Mouse (Mus musculus) liver, embryonic 11.5 days (tissue): ENCODE measurements around the gene Rasl11b. TPM values are rescaled to one million over a fixed set of nuclear protein-coding genes. Genes with fewer than 3 reads are reported as not detected.

Experiments used
- ATAC-seq: fragments of 200-750 bp; cut with Nextera tagmentation; replicated peaks from 2 replicates; pipeline ENCODE4 v1.8.0; 2017; ENCODE audit warnings: moderate number of reproducible peaks, mild to moderate bottlenecking, moderate TSS enrichment, moderate library complexity; ENCODE audit not compliant: low FRiP score
- DNase-seq: peaks from one replicate; pipeline ENCODE4 v3.0.0-alpha.2; 2017; ENCODE audit warnings: low spot score
- H3K27ac ChIP-seq: fragments of 300-500 bp; sonication (generic); 2 replicates; pipeline ENCODE4 v1.5.1; 2014; ENCODE audit warnings: mild to moderate bottlenecking, low read depth, low read length, control low read depth
- H3K27me3 ChIP-seq: fragments of 300-500 bp; sonication (generic); replicated peaks from 2 replicates; pipeline ENCODE4 v1.6.1; 2014; ENCODE audit warnings: low read length, mixed read lengths; ENCODE audit not compliant: control insufficient read depth, insufficient read depth
- H3K36me3 ChIP-seq: fragments of 300-500 bp; sonication (generic); 2 replicates; pipeline ENCODE4 v1.6.1; 2014; ENCODE audit warnings: mild to moderate bottlenecking, low read length, moderate library complexity, mixed read lengths; ENCODE audit not compliant: control insufficient read depth, insufficient read depth
- H3K4me1 ChIP-seq: fragments of 300-500 bp; sonication (generic); replicated peaks from 2 replicates; pipeline ENCODE4 v1.6.1; 2014; ENCODE audit warnings: low read length, mixed read lengths; ENCODE audit not compliant: control insufficient read depth, insufficient read depth
- H3K4me2 ChIP-seq: fragments of 300-500 bp; sonication (generic); 2 replicates; pipeline ENCODE4 v1.6.1; 2014; ENCODE audit warnings: mild to moderate bottlenecking, control low read depth, moderate library complexity
- H3K4me3 ChIP-seq: fragments of 300-500 bp; sonication (generic); 2 replicates; pipeline ENCODE4 v1.5.1; 2014; ENCODE audit warnings: low read depth, low read length, control low read depth
- H3K9ac ChIP-seq: fragments of 300-500 bp; sonication (generic); 2 replicates; pipeline ENCODE4 v1.6.1; 2014; ENCODE audit warnings: low read depth, low read length, control low read depth
- H3K9me3 ChIP-seq: fragments of 300-500 bp; sonication (generic); 2 replicates; pipeline ENCODE4 v1.6.1; 2016; ENCODE audit warnings: low read length, inconsistent platforms, mixed read lengths; ENCODE audit not compliant: control insufficient read depth
- WGBS: fragments of 180-500 bp; shearing (Covaris S2); extraction: QIAGEN DNeasy Blood & Tissue Kit; methylation state at CpG from one replicate; pipeline ENCODE4 v1.1.7; 2014; 5-methylcytosine and 5-hydroxymethylcytosine counted together
- polyA plus RNA-seq: library from polyadenylated mRNA; unstranded; fragments of >200 nt; fragmentation: Nextera tagmentation; extraction: Ambion mirVana; gene quantifications from 2 replicates; pipeline ENCODE4 v1.2.1, GENCODE M21; 2014

Rasl11b gene
- polyA plus RNA-seq, 1 experiment from 2014 or later: 14.7 TPM

DNA sequence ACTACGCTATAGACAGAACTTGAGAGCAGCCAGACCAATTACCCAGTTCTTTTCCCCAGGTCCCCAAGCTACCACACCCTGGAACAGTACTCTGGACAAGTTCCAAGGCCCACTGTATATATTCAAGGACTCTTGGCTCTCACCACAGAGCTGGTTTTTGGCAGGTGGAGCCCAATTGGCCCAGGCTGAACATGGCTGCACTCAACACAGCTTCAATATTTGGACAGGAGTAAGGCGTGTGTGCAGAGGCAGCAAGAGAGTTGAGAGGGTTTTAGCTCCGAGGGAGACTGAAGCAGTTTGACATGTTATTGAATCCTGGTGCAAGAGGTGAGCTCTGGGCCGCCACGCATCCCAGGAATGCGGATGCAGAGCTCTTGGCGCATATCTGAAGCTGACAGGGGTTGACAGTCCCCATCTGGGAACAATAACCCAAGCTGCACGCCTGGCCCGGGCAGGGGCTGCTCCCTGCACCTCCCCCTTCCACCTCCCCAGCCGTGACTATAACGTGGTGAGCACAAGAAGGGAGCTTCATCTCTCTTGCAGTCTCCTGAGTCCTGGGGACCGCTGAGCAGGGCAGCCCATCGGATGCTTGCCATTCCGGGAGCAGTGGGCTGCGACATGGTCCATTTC lies 33.7 kb upstream of the Rasl11b start:
- H3K9ac ChIP-seq: no peak overlapping the region

DNA sequence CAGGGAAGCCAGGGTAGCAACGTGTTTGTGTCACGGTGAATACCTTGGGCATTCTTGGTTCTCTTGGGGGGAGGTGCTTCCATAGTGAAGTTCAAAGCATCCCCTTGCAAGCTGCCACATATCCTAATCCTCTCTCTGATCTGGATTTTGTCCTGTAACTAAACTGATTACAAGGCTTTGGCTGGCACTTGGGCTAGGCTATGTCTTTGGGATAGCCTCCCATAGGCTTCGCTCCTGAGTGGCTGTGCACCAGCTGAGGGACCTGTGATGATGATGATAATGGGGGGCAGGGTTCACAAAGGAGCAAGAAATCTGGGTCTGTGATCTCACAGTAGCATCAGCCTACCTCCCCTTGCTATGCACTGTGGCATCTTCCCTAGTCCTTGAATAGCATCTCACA lies 33.1 kb upstream of the Rasl11b start:
- H3K27me3 ChIP-seq: no peaks in the 10 kb centered on the region
- 54% methylated on average over 3 of the region's 3 CpGs for whole genome bisulfite sequencing
- H3K4me2 ChIP-seq: no peak overlapping the region
- no peak overlapping the region for H3K4me3 ChIP-seq
- no peaks in the 10 kb centered on the region; the same call in none of the 2 replicates for H3K4me1 ChIP-seq
- H3K9me3 ChIP-seq: no peaks in the 10 kb centered on the region
- H3K27ac ChIP-seq: no peak overlapping the region
- H3K36me3 ChIP-seq: no peaks in the 10 kb centered on the region
- H3K9ac ChIP-seq: no peak overlapping the region
- ATAC-seq (no peak), DNase-seq (no peak)

More for the DNA sequence above, 33.7 kb upstream of the Rasl11b start:
- Histone ChIP-seq H3K27me3 (no peaks in the 10 kb centered on the region), H3K4me3 (no peak overlapping the region), H3K9me3 (no peaks in the 10 kb centered on the region), H3K36me3 (no peaks in the 10 kb centered on the region), H3K4me1 (no peaks in the 10 kb centered on the region; the same call in none of the 2 replicates), H3K27ac (no peak overlapping the region), H3K4me2 (no peak overlapping the region)
- 42% methylated on average over 15 of the region's 15 CpGs for WGBS
- ATAC-seq (no peak), DNase-seq (peak; percentile 49)

DNA sequence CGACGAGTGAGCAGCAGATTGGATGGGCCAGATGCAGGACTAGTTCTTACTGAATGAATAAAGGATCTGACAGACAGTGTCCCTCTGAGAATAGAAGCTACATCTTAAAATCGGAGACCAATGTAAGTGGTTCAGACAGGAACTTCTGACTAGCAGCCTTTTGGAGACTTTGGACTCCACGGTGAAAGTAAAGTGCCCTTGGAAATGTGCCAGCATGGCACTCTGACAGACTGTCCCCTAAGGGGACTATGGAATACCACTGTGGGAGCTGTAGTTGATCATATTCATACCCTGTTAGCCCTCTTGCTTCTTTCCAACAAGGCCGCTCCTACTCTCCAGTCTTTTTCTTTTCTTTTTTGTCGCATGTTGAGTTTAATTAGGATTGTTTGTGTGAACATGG lies 31.9 kb upstream of the Rasl11b start:
- H3K4me2 ChIP-seq: no peak overlapping the region
- no peaks in the 10 kb centered on the region for H3K27me3 ChIP-seq
- ATAC-seq: no peak
- no peaks in the 10 kb centered on the region for H3K9me3 ChIP-seq
- WGBS: 88% methylated on average over 6 of the region's 6 CpGs
- H3K4me1 ChIP-seq: no peaks in the 10 kb centered on the region; the same call in none of the 2 replicates
- no peak overlapping the region for H3K9ac ChIP-seq
- H3K27ac ChIP-seq: no peak overlapping the region
- H3K36me3 ChIP-seq: no peaks in the 10 kb centered on the region
- no peak for DNase-seq
- H3K4me3 ChIP-seq: no peak overlapping the region

DNA sequence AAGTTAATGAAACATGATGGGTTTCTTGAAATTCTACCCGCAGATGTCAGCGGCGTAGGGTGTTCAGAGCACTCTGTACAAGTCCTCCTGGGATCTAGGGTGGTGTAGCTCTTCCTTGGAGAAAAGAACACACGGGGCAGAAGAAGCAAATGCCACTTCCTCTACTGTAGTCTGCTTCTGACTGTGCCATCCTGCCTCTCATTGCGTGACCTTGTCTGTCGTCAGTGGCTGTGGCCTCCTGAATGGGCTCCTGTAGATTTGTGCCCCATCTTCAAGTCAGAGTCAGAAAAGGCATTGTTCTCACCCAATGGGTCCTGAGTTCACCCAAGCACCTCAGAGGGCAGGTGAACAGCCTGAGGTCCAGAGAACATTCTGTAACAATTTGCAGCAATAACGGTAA lies 30.5 kb upstream of the Rasl11b start:
- no peak overlapping the region for H3K9ac ChIP-seq

DNA sequence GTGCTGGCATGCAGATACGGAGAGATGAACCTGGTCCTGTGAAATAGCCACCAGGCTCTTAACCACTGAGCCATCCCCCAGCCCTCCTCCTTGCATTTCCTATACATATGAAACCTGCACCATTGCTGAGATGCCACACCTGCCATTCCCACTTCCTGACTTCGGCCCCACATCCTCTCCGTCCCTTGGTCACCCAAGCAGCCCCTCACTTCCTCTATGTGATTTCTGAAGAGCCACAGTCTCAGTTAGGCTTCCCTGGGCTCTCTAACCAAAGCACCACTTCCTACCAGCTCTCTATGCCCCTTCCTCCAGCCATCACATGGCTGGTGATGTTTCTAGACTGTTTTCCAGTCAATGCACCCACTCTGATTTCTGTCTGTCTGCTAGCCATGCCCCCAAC lies 28.4 kb upstream of the Rasl11b start:
- DNase-seq: no peak

More for the DNA sequence above, 30.5 kb upstream of the Rasl11b start:
- Histone ChIP-seq H3K4me1 (no peaks in the 10 kb centered on the region; the same call in none of the 2 replicates), H3K9me3 (no peaks in the 10 kb centered on the region), H3K4me3 (no peak overlapping the region), H3K27me3 (no peaks in the 10 kb centered on the region), H3K36me3 (no peaks in the 10 kb centered on the region), H3K27ac (no peak overlapping the region), H3K4me2 (no peak overlapping the region)
- no peak for ATAC-seq
- DNase-seq: no peak
- WGBS: 84% methylated on average over 7 of the region's 7 CpGs

DNA sequence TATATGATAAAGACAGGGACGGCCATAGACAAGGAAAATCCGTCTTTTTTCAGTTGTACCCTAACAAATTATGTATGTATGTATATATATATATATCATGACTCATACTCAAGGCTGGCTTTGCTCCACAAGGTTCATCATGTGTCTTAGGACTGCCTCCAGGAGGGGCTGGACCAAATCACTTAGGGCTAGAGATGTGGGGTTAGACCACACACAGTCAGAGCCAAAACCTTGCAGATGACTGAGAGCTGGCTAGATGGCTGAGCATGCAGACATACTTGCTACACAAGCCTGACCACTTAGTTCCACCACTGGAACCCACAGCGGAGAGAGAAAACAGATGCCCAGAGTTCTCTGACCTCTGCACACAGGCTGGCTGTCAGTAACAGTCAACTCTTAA lies 27.0 kb upstream of the Rasl11b start:
- Histone ChIP-seq H3K9me3 (no peaks in the 10 kb centered on the region), H3K27me3 (no peaks in the 10 kb centered on the region), H3K4me3 (no peak overlapping the region), H3K27ac (no peak overlapping the region), H3K36me3 (no peaks in the 10 kb centered on the region), H3K9ac (no peak overlapping the region), H3K4me2 (no peak overlapping the region), H3K4me1 (no peaks in the 10 kb centered on the region)
- DNase-seq: no peak
- 67% methylated on average over 3 of the region's 3 CpGs for WGBS
- ATAC-seq: no peak

More for the DNA sequence above, 28.4 kb upstream of the Rasl11b start:
- Histone ChIP-seq H3K27ac (no peak overlapping the region), H3K9me3 (no peaks in the 10 kb centered on the region), H3K36me3 (no peaks in the 10 kb centered on the region), H3K4me2 (no peak overlapping the region), H3K4me1 (no peaks in the 10 kb centered on the region; the same call in 1 of the 2 replicates), H3K4me3 (no peak overlapping the region), H3K27me3 (no peaks in the 10 kb centered on the region), H3K9ac (no peak overlapping the region)
- 55% methylated on average over 3 of the region's 3 CpGs for WGBS
- no peak for ATAC-seq

DNA sequence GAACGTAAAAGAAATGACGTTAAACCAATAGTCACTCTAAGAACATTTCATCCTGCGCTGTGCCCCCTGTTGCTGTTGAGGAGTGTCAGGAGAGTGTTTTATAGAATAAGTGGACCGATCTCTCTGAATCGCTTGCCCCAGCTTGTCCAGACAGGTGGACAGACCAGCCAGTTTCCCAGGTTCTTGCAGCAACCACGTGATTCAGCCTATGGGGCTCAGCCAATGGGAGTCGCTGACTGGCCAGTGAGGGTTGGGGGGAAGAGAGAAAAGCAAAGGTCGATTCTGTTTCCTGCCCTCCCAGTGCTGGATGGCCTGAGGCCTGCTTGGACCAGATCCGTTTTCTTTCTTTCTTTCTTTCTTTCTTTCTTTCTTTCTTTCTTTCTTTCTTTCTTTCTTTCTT lies 23.3 kb upstream of the Rasl11b start:
- DNase-seq: no peak
- no peak overlapping the region for H3K4me2 ChIP-seq
- H3K9me3 ChIP-seq: no peaks in the 10 kb centered on the region
- no peak overlapping the region for H3K9ac ChIP-seq
- no peaks in the 10 kb centered on the region for H3K27me3 ChIP-seq
- peaks cover 11% of the 10 kb centered on the region for H3K4me1 ChIP-seq
- no peak for ATAC-seq
- no peaks in the 10 kb centered on the region for H3K36me3 ChIP-seq
- 69% methylated on average over 9 of the region's 9 CpGs for WGBS
- H3K27ac ChIP-seq: no peak overlapping the region
- H3K4me3 ChIP-seq: no peak overlapping the region

DNA sequence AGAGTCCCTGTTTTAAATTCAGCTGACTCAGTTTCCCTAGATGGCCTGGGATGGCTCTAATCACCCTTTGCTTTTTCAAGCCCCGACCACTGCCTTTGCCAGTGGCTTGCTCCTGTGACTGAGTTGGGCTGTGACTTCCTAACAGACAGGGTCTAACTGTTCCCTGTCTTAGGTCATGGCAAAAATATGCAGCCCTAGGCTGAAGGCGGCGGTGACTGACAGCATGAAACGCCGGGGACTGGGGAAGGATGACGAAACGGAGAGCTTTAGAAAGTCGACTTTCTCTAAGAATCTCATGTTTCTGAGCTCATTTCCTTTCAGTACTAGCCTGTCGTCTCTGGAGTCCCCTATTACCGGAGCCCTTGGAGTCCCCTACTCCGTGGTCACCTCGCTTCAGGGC lies 22.9 kb upstream of the Rasl11b start:
- no peaks in the 10 kb centered on the region for H3K27me3 ChIP-seq
- H3K27ac ChIP-seq: no peak overlapping the region
- ATAC-seq (no peak), DNase-seq (no peak)
- no peaks in the 10 kb centered on the region for H3K9me3 ChIP-seq
- H3K4me2 ChIP-seq: no peak overlapping the region
- H3K4me1 ChIP-seq: peaks cover 11% of the 10 kb centered on the region
- WGBS: 50% methylated on average over 12 of the region's 12 CpGs
- H3K36me3 ChIP-seq: no peaks in the 10 kb centered on the region
- H3K9ac ChIP-seq: no peak overlapping the region
- no peak overlapping the region for H3K4me3 ChIP-seq

DNA sequence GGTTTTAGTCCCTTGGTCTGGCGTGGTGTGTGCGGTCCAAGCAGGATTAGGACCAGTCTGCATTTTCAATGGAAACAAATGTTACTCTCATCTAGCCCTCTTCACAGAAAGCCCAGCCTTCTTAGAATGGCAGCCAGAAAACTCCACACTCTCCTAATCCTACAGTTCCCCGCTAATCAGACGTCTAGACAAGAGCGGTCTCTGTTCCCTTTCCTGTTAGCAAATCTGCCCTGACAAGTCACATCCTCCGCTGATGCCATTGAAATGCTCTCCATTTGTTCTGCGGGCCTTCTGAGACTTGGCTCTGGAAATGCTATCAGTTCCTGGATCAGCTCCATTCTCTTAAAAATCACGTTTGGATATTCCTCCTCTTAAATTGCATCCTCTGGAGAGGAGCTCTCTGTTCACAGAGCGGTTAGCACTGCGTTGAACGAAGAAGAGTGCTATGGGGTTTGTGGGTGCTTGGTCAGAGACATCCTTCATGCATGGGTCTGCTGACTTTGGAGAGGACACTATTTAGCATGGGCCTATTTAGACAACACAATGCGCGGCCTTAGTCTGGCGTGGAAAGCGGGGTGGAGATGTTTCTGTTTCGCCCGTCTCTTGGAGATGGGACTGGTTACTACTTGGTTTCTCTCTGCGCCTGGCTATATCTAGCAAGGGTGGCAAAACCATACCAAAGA lies 21.8 kb upstream of the Rasl11b start:
- ATAC-seq (no peak), DNase-seq (no peak)
- no peak overlapping the region for H3K9ac ChIP-seq
- no peaks in the 10 kb centered on the region for H3K36me3 ChIP-seq
- WGBS: 62% methylated on average over 18 of the region's 18 CpGs
- H3K4me2 ChIP-seq: no peak overlapping the region
- H3K27ac ChIP-seq: no peak overlapping the region
- H3K9me3 ChIP-seq: no peaks in the 10 kb centered on the region
- peaks cover 11% of the 10 kb centered on the region for H3K4me1 ChIP-seq
- no peaks in the 10 kb centered on the region for H3K27me3 ChIP-seq
- H3K4me3 ChIP-seq: no peak overlapping the region
